Mouse (Mus musculus): Measurements from ENCODE around the gene Cdip1. TPM values are rescaled to one million over a fixed set of nuclear protein-coding genes. Genes with fewer than 3 reads are reported as not detected.
A peak's percentile ranks its signal among the peaks of the same experiment; 100 is the strongest.
"Not testable (repeated sequence)": the region's sequence is repeated elsewhere in the genome, so short reads cannot be mapped to it uniquely, and the experiment has no call there.

Cdip1 gene
- total RNA-seq, 1 experiment, result 35.1 TPM

DNA sequence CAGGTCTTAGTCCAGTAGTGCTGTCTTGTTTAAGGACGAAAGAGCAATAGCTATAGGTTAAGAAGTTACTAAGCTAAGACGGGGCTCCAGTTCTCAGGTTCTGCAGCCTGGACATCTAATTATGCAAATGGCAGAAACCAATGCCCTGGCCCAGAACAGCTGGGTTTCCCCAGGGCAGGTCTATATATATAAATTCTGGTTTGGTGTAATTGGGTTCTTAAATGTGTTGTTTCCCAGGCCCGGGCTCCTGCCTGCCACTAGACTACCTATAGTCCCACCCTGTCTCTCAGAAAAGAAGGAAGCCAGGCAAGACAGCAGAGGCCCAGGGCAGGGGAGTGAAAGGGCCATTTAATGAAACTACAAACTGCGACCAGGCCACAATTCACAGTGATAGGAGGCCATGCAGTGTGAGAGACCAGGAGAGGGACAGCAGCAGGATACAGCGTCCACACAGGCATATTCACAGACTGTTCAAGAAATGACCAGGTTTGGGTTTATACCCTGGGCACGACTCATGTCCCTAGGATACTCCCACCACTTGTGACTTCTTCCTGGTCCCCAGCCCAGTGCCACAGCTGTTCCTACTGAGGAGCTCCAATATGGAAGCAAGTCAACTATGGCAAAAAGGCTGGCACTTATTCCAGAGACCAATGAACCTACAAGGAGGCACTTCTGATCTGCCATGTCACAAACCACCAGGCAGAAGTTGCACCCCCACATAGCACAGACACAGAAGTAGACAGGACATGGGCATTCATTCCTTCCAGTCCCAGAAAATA lies 22.9 kb downstream of the Cdip1 start:
- Histone ChIP-seq H3K27ac (ENCODE audit: insufficient read depth, low read depth, low read length, poor library complexity, severe bottlenecking) (no peak overlapping the region), H3K36me3 (ENCODE audit: control insufficient read depth, insufficient read depth, low read length, poor library complexity, severe bottlenecking) (peaks cover 44% of the 10 kb centered on the region), H3K9me3 (ENCODE audit: control insufficient read depth, insufficient read depth, low read depth, low read length) (no peaks in the 10 kb centered on the region), H3K9ac (ENCODE audit: insufficient read depth, low read depth, low read length, poor library complexity, severe bottlenecking) (no peak overlapping the region), H3K4me1 (ENCODE audit: control insufficient read depth in 2 of 2, insufficient read depth in 2 of 2, low read length in 2 of 2, poor library complexity in 1 of 2) (no peaks in the 10 kb centered on the region), H3K4me3 (ENCODE audit: insufficient read depth in 1 of 2, low read depth in 1 of 2, low read length in 2 of 2, poor library complexity in 1 of 2, severe bottlenecking in 1 of 2) (no peak overlapping the region)
- DNase-seq (ENCODE audit: low read depth, low spot score), result no peak
- TF ChIP-seq HCFC1 (IDR thresholded peaks at IDR 0.05; ENCODE audit: borderline replicate concordance, insufficient read depth, low read length) (no peak), ZNF384 (IDR thresholded peaks at IDR 0.05; ENCODE audit: low read depth, low read length) (no peak), ZC3H11A (IDR thresholded peaks at IDR 0.05; ENCODE audit: borderline replicate concordance, low read depth, low read length) (no peak), CHD2 (IDR thresholded peaks at IDR 0.05; ENCODE audit: low read depth, low read length) (no peak), MAFK (IDR thresholded peaks at IDR 0.05; ENCODE audit: insufficient read depth, low read depth, low read length) (no peak)
- in situ Hi-C loops (cut with MboI; ENCODE audit: low sequenced_read_pairs in 2 of 2, unreplicated experiment in 2 of 2), result no loop called here

DNA sequence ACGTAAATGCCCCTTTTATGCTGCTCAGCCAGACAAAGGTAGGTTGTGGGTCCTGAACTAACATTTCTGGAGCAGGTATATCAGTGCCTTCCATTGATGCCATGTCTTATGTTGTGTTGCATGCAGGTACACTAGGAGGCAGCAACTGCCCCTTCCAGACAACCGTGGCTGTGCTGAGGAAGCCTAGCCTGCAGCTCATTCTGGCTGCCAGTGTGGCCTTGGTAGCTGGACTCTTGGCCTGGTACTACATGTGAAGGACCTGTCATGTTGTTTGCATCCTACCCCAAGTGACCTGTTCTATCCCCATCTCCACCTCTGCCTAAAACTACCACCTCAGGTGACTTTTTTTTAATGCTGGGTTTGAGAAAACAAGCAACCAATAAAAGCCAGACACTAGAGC lies 24.2 kb downstream of the Cdip1 start:
- no peak overlapping the region for H3K4me3 ChIP-seq (ENCODE audit: insufficient read depth in 1 of 2, low read depth in 1 of 2, low read length in 2 of 2, poor library complexity in 1 of 2, severe bottlenecking in 1 of 2)
- no peak overlapping the region; the same call in 1 of the 2 replicates for H3K27ac ChIP-seq (ENCODE audit: insufficient read depth, low read depth, low read length, poor library complexity, severe bottlenecking)
- no peak overlapping the region for H3K9ac ChIP-seq (ENCODE audit: insufficient read depth, low read depth, low read length, poor library complexity, severe bottlenecking)
- TF ChIP-seq ZC3H11A (IDR thresholded peaks at IDR 0.05; ENCODE audit: borderline replicate concordance, low read depth, low read length), result no peak
- no peak for TF ChIP-seq MAFK (IDR thresholded peaks at IDR 0.05; ENCODE audit: insufficient read depth, low read depth, low read length)
- no peak for TF ChIP-seq ZNF384 (IDR thresholded peaks at IDR 0.05; ENCODE audit: low read depth, low read length)
- TF ChIP-seq CHD2 (IDR thresholded peaks at IDR 0.05; ENCODE audit: low read depth, low read length), result no peak
- TF ChIP-seq HCFC1 (IDR thresholded peaks at IDR 0.05; ENCODE audit: borderline replicate concordance, insufficient read depth, low read length), result no peak
- H3K9me3 ChIP-seq (ENCODE audit: control insufficient read depth, insufficient read depth, low read depth, low read length), result no peaks in the 10 kb centered on the region
- no peak for DNase-seq (ENCODE audit: low read depth, low spot score)
- peaks cover 44% of the 10 kb centered on the region for H3K36me3 ChIP-seq (ENCODE audit: control insufficient read depth, insufficient read depth, low read length, poor library complexity, severe bottlenecking)
- H3K4me1 ChIP-seq (ENCODE audit: control insufficient read depth in 2 of 2, insufficient read depth in 2 of 2, low read length in 2 of 2, poor library complexity in 1 of 2), result no peaks in the 10 kb centered on the region
- in situ Hi-C loops (cut with MboI; ENCODE audit: low sequenced_read_pairs in 2 of 2, unreplicated experiment in 2 of 2), result no loop called here

DNA sequence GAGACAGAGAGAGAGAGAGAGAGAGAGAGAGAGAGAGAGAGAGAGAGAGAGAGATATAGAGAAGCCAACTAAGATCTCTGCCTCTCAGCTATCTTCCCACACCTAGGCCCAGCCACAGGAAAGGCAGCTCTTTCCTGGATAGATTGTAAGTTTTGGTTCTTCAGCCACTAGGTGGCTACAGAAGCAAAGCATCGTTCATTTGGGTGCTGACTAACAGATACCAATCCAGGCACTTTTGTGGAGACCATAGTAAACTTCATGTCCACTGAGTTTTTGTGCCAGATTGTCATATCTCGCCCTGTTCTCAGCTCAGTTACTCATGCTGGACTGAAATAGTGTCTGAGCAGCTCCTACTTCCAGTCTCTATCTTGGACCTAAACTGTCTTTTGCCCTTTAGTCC lies 26.8 kb downstream of the Cdip1 start:
- TF ChIP-seq ZC3H11A (IDR thresholded peaks at IDR 0.05; ENCODE audit: borderline replicate concordance, low read depth, low read length) (0 out of 2 replicates have a peak, but pooled peaks have one; percentile 25), ZNF384 (IDR thresholded peaks at IDR 0.05; ENCODE audit: low read depth, low read length) (no peak), HCFC1 (IDR thresholded peaks at IDR 0.05; ENCODE audit: borderline replicate concordance, insufficient read depth, low read length) (no peak), CHD2 (IDR thresholded peaks at IDR 0.05; ENCODE audit: low read depth, low read length) (no peak)
- in situ Hi-C loops (cut with MboI; ENCODE audit: low sequenced_read_pairs in 2 of 2, unreplicated experiment in 2 of 2), result no loop called here
- no peak overlapping the region for H3K27ac ChIP-seq (ENCODE audit: insufficient read depth, low read depth, low read length, poor library complexity, severe bottlenecking)
- no peaks in the 10 kb centered on the region for H3K9me3 ChIP-seq (ENCODE audit: control insufficient read depth, insufficient read depth, low read depth, low read length)
- H3K4me1 ChIP-seq (ENCODE audit: control insufficient read depth in 2 of 2, insufficient read depth in 2 of 2, low read length in 2 of 2, poor library complexity in 1 of 2), result no peaks in the 10 kb centered on the region
- peak; percentile 29 for DNase-seq (ENCODE audit: low read depth, low spot score)
- peaks cover 26% of the 10 kb centered on the region for H3K36me3 ChIP-seq (ENCODE audit: control insufficient read depth, insufficient read depth, low read length, poor library complexity, severe bottlenecking)
- H3K4me3 ChIP-seq (ENCODE audit: insufficient read depth in 1 of 2, low read depth in 1 of 2, low read length in 2 of 2, poor library complexity in 1 of 2, severe bottlenecking in 1 of 2), result no peak overlapping the region
- H3K9ac ChIP-seq (ENCODE audit: insufficient read depth, low read depth, low read length, poor library complexity, severe bottlenecking), result no peak overlapping the region

DNA sequence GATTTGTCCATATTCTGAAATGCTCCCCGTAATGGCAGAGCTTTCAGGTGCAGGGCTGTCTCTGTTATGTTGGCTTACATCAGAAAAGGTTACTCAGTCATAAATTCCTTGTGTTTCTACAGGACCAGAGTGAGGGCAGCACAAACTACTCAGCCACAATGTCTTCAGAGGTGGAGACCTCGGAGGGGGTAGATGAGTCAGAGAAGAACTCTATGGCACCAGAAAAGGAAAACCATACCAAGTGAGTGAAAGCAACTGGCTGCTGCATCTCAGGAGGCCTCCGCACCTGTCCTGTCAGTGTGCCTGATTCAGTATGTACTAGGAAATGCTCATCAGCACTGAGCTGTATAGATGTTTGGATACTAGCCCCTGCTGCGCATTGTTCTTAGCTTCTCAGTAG lies 27.7 kb downstream of the Cdip1 start:
- peaks cover 0 to 2% of the 10 kb centered on the region in 2 experiments; a peak in 1 of 4 replicates for H3K4me1 ChIP-seq (ENCODE audit: control insufficient read depth in 2 of 2, insufficient read depth in 2 of 2, low read length in 2 of 2, poor library complexity in 1 of 2)
- no peak overlapping the region for H3K9ac ChIP-seq (ENCODE audit: insufficient read depth, low read depth, low read length, poor library complexity, severe bottlenecking)
- no peak overlapping the region for H3K4me3 ChIP-seq (ENCODE audit: insufficient read depth in 1 of 2, low read depth in 1 of 2, low read length in 2 of 2, poor library complexity in 1 of 2, severe bottlenecking in 1 of 2)
- DNase-seq (ENCODE audit: low read depth, low spot score), result no peak
- peaks cover 19% of the 10 kb centered on the region for H3K36me3 ChIP-seq (ENCODE audit: control insufficient read depth, insufficient read depth, low read length, poor library complexity, severe bottlenecking)
- in situ Hi-C loops (cut with MboI; ENCODE audit: low sequenced_read_pairs in 2 of 2, unreplicated experiment in 2 of 2), result no loop called here
- no peak overlapping the region for H3K27ac ChIP-seq (ENCODE audit: insufficient read depth, low read depth, low read length, poor library complexity, severe bottlenecking)
- TF ChIP-seq MAFK (IDR thresholded peaks at IDR 0.05; ENCODE audit: insufficient read depth, low read depth, low read length) (no peak), HCFC1 (IDR thresholded peaks at IDR 0.05; ENCODE audit: borderline replicate concordance, insufficient read depth, low read length) (no peak), ZNF384 (IDR thresholded peaks at IDR 0.05; ENCODE audit: low read depth, low read length) (no peak)
- no peaks in the 10 kb centered on the region for H3K9me3 ChIP-seq (ENCODE audit: control insufficient read depth, insufficient read depth, low read depth, low read length)

DNA sequence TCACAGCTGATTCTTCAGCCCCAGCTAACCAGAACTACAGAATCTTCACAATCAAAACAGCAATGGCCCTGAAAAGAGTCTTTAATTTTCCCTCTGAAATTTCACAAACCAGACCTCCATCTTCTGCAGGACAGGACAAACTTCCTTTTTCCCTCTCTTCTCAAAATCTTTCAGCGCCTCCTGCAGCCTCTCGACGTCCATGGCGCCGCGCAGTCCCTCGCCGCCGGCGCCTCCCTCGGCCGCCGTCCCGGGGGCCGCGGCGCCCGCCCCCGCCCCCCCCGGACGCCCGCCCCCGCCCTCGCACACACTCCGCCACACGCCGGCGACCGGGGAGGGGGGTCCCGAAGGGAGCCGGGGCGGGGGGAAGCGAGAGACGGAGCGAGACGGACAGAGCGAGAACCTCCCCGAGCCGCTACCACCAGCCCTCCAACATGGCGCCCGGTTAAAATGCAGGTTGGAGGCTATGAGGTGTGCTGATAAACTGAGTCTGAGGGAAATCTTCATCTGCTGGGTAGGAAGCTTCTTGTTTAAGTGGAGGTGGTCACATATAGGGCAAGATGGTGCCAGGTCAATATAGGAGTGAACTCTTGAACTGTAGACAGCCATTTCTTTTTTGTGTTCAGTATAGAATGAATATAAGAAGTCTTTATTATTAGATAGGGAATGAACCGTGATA lies 33.3 kb downstream of the Cdip1 start:
- H3K36me3 ChIP-seq (ENCODE audit: control insufficient read depth, insufficient read depth, low read length, poor library complexity, severe bottlenecking); H3K9me3 ChIP-seq (ENCODE audit: control insufficient read depth, insufficient read depth, low read depth, low read length); in situ Hi-C loops (cut with MboI; ENCODE audit: low sequenced_read_pairs in 2 of 2, unreplicated experiment in 2 of 2); H3K4me1 ChIP-seq (ENCODE audit: control insufficient read depth in 2 of 2, insufficient read depth in 2 of 2, low read length in 2 of 2, poor library complexity in 1 of 2); H3K27ac ChIP-seq (ENCODE audit: insufficient read depth, low read depth, low read length, poor library complexity, severe bottlenecking); DNase-seq (ENCODE audit: low read depth, low spot score): not testable (repeated sequence)
- Histone ChIP-seq H3K9ac (ENCODE audit: insufficient read depth, low read depth, low read length, poor library complexity, severe bottlenecking) (peak overlapping the region; percentile 79), H3K4me3 (ENCODE audit: insufficient read depth in 1 of 2, low read depth in 1 of 2, low read length in 2 of 2, poor library complexity in 1 of 2, severe bottlenecking in 1 of 2) (peak overlapping the region; percentile 49 to 69)
